Mouse (Mus musculus) telencephalon, adult 2 months (tissue): Measurements from ENCODE around the gene Dst.

Experiments used
- DNase-seq: peaks from one replicate; pipeline ENCODE4 v3.0.0-alpha.2; 2011; ENCODE audit warnings: low read depth, low spot score

The Dst gene

DNA sequence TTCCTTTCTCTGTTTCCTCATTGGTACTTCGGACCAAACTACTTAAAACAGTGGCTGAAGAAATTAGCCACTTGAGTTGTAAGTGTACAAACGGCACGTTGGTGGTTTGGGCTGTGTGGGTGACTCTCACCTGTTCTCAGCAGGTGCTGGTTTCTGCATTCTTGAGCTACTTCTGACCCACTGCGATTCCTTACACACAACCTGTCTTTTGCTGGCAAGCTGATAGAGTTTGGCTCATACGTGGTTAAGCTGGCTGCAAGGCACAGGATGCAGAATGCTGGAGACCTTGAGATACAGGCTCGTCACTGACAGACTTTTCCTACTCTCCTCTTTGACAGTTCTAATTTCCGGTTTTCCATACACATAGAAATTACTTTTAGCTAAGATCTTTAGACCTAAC, 19.4 kb downstream of the Dst start:
- no peak for DNase-seq

DNA sequence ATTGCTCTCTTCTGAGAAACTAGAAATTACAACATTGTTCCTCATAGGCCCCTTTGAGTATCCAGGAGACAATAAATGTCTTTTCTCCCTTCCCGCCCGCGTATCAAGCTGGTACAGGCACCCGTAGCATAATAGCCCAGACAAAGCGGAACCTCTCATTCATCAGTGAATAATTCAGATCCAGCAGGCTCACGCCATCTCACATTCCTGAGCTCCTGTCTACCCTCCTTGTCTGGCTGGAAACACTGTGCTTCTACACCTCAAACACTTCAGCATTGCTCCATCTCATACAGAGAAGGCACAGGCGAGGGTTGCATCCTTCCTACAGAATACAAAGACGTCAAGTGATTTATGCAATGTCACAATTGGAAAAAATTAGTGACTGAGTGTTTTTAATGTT, 23.8 kb downstream of the Dst start:
- no peak for DNase-seq

DNA sequence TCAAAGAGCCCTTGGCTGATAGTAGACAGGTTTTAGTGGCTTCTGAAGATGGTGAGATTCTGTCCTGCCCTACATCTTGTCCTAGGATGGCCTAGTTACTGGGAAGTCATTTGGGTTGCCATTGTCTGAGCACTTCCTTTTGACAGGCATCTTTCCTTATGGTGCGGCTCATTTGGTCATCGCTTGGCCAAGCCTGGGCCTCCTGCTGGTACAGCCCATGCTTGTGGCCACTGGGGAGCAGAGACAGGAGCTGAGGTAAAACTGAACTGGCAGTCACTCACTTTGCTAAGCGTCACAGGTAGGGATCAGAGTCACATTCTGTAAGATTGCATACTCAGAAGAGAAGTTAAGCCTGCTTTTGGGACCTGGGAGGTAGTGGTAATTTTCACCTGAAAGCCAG, 24.2 kb downstream of the Dst start:
- no peak for DNase-seq

DNA sequence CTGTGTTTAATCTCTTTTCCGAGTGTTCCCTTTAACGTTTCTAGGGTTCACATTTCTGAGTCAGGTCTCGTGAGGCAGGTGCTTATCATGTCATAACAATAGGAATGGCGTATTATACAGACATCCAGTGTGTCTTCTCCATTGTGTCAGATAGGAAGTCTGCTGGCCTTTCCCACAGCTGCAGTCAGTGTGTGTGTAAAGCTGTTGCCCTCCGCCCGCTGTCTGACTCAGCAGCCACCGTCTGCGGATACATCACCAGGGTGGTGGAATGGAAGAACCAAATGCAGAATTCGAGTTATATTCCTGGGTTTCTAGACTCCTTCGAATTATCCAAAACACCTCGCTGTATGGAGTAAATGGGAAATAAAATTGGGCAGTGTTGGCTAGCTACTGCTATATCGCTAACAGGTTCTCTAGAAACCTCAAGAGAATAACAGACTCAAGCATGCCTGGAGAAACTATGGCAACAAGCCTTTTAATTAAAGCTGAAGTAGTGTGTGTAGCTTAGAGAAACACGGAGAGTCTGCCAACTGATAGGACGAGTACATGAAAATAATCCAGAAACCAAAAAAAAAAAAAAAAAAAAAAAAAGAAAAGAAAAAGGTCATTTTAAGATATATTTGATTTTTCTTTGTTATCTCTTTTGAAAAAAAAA, 24.9 kb downstream of the Dst start:
- DNase-seq, result no peak

DNA sequence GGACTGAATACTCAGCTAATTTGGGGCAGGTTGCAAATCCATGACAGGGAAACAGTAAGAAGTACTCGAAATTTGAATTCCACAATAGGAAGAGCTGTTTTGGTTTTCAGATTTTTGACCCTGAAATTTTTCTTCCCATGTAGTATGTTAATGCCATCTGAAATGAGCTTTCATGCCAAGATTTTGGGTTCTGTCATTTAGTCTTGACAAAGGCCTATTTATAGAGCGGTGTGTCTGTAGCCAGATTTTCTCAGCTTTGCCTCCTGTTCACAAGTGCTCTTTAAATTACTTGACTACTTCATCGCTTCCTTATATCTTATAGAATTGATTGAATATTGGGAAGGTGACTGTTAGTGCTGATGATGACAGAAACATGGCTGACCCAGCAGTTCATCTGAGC, 27.9 kb downstream of the Dst start:
- no peak for DNase-seq

- DNase-seq, result no peak
These were observed 31.8 kb downstream of the Dst start for GRCm38 (mm10) chr1:33939828-33940227.

DNA sequence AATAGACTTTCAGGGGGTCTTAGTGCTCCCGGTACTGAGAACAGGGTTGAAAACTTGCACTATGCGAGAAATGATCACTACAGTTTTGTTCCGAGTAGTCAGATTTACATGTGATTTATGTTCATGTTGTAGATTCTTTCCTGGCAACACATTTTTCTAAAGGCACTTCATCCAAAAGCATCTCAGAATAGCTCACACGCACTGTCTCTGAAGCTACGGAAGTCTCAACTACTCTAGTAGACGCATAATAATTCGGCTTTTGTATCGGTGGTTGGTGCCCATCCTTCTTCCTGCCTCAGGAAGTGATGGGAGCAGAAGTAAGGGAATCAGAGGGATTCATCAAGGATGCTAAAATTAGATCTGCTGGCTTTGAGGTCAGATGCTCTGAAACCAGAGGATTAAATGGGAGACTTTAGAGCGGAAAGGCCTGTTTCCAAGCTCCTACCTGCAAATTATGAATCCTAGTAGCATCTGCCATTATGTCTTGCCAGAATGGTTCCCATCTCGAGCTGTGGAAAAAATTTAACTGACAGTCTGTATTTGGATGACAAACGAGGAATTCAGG, 32.4 kb downstream of the Dst start:
- DNase-seq, result peak; percentile 33

DNA sequence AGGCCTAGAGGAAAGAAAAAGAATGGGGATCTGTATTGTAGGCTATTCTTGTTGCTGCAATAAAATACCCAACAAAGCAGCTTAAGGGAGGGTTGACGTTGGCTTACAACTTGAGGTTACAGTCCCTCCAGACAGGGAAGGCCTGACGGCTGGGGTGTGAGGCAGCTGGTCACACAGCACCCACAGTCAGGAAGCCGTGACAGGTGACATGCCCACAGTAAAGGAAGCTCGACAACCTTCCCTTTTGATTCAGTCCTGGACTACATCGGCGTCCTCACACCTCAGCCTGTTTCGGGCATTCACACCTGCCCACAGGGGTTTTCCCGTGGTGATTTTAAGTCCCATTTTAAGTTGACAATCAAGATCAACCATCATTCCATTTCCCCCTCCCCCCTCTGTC, 34.6 kb downstream of the Dst start:
- no peak for DNase-seq

- DNase-seq, result no peak
These were observed 35.9 kb downstream of the Dst start for GRCm38 (mm10) chr1:33943943-33944342.

- no peak for DNase-seq
These were observed 37.1 kb downstream of the Dst start for GRCm38 (mm10) chr1:33944977-33945750.

- DNase-seq, result no peak
These were observed 37.7 kb downstream of the Dst start for GRCm38 (mm10) chr1:33945756-33946155.

GRCm38 (mm10) chr1:33946601-33947395, 38.8 kb downstream of the Dst start:
- DNase-seq, result peak; percentile 92

GRCm38 (mm10) chr1:33947838-33948237, 39.8 kb downstream of the Dst start:
- no peak for DNase-seq

DNA sequence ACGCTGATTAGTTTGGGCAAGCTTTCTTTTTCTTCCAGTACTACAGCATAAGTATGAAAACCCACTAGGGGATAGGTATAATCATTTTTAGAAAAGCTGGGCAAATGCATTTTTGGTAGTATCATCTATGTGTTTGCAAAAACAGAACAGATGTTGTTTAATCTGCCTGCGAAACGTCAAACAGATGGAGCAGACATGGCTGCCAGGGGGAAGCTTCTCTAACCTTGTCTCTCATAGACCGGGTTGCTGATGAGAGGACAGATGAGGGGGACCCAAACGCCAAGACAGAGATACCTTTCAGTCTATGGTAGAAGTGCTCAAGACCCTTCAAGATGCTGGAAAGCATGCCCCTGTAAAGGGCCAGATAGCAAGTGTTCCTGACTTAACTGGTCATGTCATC, 40.5 kb downstream of the Dst start:
- no peak for DNase-seq

GRCm38 (mm10) chr1:33955626-33956025, 47.6 kb downstream of the Dst start:
- no peak for DNase-seq

- DNase-seq, result no peak
These were observed 52.4 kb downstream of the Dst start for GRCm38 (mm10) chr1:33960439-33960838.

DNA sequence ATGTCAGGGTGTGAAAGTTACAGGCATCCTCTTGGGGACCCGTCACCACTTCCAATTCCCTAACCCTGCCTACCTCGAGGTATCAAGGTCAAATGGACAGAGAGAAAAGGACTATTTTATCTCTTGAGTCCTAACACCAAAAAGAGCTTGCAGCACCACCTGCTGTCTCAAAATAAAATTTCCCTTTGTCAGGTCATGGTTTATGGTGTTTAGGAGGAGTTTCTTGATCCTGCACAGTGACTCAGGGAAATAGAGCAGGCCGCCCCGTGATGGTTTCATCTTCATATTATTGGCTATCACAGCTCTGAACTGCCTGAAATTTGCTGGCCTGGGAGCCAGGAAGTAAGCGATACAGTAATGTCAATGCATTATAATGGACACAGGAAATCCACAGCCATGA, 56.6 kb downstream of the Dst start:
- no peak for DNase-seq

- DNase-seq, result no peak
These were observed 57.8 kb downstream of the Dst start for GRCm38 (mm10) chr1:33965824-33966223.

- DNase-seq, result peak; percentile 66
These were observed 58.3 kb downstream of the Dst start for GRCm38 (mm10) chr1:33966328-33966727.

- DNase-seq, result no peak
These were observed 59.2 kb downstream of the Dst start for GRCm38 (mm10) chr1:33967206-33967605.

GRCm38 (mm10) chr1:33969910-33970309, 61.9 kb downstream of the Dst start:
- DNase-seq, result no peak

- DNase-seq, result no peak
These were observed 66.4 kb downstream of the Dst start for GRCm38 (mm10) chr1:33974401-33974800.
